Mouse (Mus musculus): ENCODE data around the gene Gm7971.
"Not testable (repeated sequence)": the region's sequence is repeated elsewhere in the genome, so short reads cannot be mapped to it uniquely, and the experiment has no call there.

Gene Gm7971

DNA sequence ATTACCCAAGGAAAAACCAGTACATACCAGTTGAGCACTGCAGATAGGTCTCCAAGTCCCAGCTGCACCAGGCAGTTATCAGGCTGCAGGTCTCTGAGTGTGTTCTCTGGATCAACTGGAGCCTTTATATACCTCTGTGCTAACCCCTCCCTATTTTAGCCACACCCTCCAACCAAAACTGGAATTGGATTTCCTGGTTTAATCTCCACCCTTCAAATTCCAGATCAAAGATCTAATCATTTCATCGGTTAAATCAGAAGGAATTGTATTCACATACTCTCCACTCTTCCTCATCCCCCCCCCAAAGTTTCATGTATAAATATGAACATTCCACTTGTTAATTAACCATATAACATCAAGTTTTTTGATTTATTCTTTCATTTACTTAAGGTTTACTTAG, at the start of gene Gm7971:
Gene Gm7971 (minus strand): TSS at position 101 of the 400 bp plus-strand sequence.
- not testable (repeated sequence) for DNase-seq
